Mouse (Mus musculus) stomach, embryonic 14.5 days (tissue): ENCODE results near the gene Nmu. TPM values are rescaled to one million over a fixed set of nuclear protein-coding genes. Genes with fewer than 3 reads are reported as not detected.

Experiments
- ATAC-seq: fragments of 200-750 bp; cut with Nextera tagmentation; 2 replicates; pipeline ENCODE4 v1.8.0; 2017; ENCODE audit warnings: low read depth, moderate TSS enrichment; ENCODE audit not compliant: insufficient number of reproducible peaks, insufficient read depth, low FRiP score
- H3K27ac ChIP-seq: fragments of 300-500 bp; sonication (generic); 2 replicates; pipeline ENCODE4 v1.5.1; 2014; ENCODE audit warnings: mild to moderate bottlenecking, low read length, moderate library complexity, mixed read lengths
- H3K27me3 ChIP-seq: fragments of 300-500 bp; sonication (generic); 2 replicates; pipeline ENCODE4 v1.6.1; 2014; ENCODE audit warnings: low read length, control low read depth, mixed read lengths; ENCODE audit not compliant: control insufficient read depth, insufficient read depth
- H3K36me3 ChIP-seq: fragments of 300-500 bp; sonication (generic); 2 replicates; pipeline ENCODE4 v1.6.1; 2014; ENCODE audit warnings: mild to moderate bottlenecking, control low read depth, low read length, moderate library complexity, mixed read lengths; ENCODE audit not compliant: control insufficient read depth, insufficient read depth
- H3K4me1 ChIP-seq: fragments of 300-500 bp; sonication (generic); 2 replicates; pipeline ENCODE4 v1.6.1; 2014; ENCODE audit warnings: low read length, control low read depth, mixed read lengths; ENCODE audit not compliant: control insufficient read depth, insufficient read depth
- H3K4me2 ChIP-seq: fragments of 300-500 bp; sonication (generic); replicated peaks from 2 replicates; pipeline ENCODE4 v1.6.1; 2014; ENCODE audit warnings: low read depth, low read length, control low read depth
- H3K4me3 ChIP-seq: fragments of 300-500 bp; sonication (generic); 2 replicates; pipeline ENCODE4 v1.5.1; 2014; ENCODE audit warnings: low read depth, low read length, control low read depth
- H3K9ac ChIP-seq: fragments of 300-500 bp; sonication (generic); replicated peaks from 2 replicates; pipeline ENCODE4 v1.6.1; 2014; ENCODE audit warnings: low read depth, mild to moderate bottlenecking, control low read depth, low read length, moderate library complexity, mixed read lengths
- H3K9me3 ChIP-seq: fragments of 300-500 bp; sonication (generic); 2 replicates; pipeline ENCODE4 v1.6.1; 2016; ENCODE audit warnings: low read depth, low read length, control low read depth; ENCODE audit not compliant: control insufficient read depth
- WGBS: fragments of 180-500 bp; shearing (Covaris S2); extraction: QIAGEN DNeasy Blood & Tissue Kit; methylation state at CpG from one replicate; pipeline ENCODE4 v1.1.7; 2014; 5-methylcytosine and 5-hydroxymethylcytosine counted together
- polyA plus RNA-seq: library from polyadenylated mRNA; unstranded; fragments of >200 nt; fragmentation: Nextera tagmentation; extraction: Ambion mirVana; gene quantifications from 2 replicates; pipeline ENCODE4 v1.2.1, GENCODE M21; 2014

Nmu gene
- polyA plus RNA-seq, 1 experiment from 2014 or later = not detected

DNA sequence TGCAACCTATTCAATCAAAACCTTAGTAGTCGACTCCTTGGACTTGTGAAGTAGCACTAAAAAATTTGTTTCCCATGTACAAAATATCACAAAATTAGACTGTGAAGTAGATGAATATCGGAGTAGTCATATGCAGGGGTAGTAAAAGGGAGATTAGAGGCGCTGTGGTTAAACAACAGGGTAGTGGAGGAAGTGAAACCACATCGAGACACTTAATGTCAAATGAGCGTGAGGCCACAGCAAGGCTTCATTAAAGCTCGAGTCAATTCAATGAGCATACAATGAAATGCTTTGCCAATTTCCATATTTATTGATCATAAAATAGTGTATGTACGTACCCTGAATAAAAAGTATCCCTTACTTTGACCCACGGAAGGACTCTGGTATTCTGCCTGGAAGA is 26.5 kb downstream of the Nmu start:
- Histone ChIP-seq H3K27ac (no peak overlapping the region), H3K4me1 (no peaks in the 10 kb centered on the region), H3K9ac (no peak overlapping the region), H3K27me3 (no peaks in the 10 kb centered on the region), H3K4me2 (no peak overlapping the region), H3K4me3 (no peak overlapping the region), H3K36me3 (no peaks in the 10 kb centered on the region), H3K9me3 (no peaks in the 10 kb centered on the region)
- ATAC-seq = no peak
- 86% methylated on average over 8 of the region's 8 CpGs for WGBS

DNA sequence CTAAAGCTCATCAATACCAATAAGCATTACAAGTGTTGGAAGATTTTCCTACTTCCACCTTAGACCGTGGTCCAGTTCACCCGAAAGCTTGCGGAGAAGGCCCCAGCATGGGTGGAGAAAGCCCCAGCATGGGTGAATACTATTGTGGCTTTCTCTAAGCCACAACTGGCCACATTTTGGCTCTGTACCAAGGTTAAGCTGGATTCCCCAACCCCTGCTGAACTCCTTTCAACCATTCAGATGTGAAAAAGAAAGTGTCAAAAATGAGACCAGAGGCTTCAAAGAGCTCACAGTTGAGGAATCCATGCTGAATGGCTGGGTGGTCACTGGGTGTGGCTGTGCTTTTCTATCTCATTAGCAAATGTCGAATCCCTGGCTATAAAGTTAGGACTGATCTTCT is 29.8 kb downstream of the Nmu start:
- no peak overlapping the region for H3K9ac ChIP-seq
- no peak for ATAC-seq

GRCm38 (mm10) chr5:76330953-76331352 is 32.6 kb downstream of the Nmu start, which contains the start of gene Pdcl2:
Gene Pdcl2 (minus strand): TSS chr5:76331156.
- Histone ChIP-seq H3K36me3 (no peaks in the 10 kb centered on the region), H3K4me1 (no peaks in the 10 kb centered on the region), H3K4me3 (no peak within 1 kb of the TSS), H3K9ac (no peak within 1 kb of the TSS), H3K9me3 (no peaks in the 10 kb centered on the region), H3K27me3 (no peaks in the 10 kb centered on the region), H3K4me2 (no peak within 1 kb of the TSS), H3K27ac (no peak within 1 kb of the TSS)
- 90% methylated on average over 7 of the region's 7 CpGs for WGBS
- no peak for ATAC-seq

More for the DNA sequence above, 29.8 kb downstream of the Nmu start:
- Histone ChIP-seq H3K4me3 (no peak overlapping the region), H3K9me3 (no peaks in the 10 kb centered on the region), H3K27me3 (no peaks in the 10 kb centered on the region), H3K4me2 (no peak overlapping the region), H3K4me1 (no peaks in the 10 kb centered on the region), H3K36me3 (no peaks in the 10 kb centered on the region), H3K27ac (no peak overlapping the region)
- WGBS = 86% methylated on average over 4 of the region's 4 CpGs

DNA sequence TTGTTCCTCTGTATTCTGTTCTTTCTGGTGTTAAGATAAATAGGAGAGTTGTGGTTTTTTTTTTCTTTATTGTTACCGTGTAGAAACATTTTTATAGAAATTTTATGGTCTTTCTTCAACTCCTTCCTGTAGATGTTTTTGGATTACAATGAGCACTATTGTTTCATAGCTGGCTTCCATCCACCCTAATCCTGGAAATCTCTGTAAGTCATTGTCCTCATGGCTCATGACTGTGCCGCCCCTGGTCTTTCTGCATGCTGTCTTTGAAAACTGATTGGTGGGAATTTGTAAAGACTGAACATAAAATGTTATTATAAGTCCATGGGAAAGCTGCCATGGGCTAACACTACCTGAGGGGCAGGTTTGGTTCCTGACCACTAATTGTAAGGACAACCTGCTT is 36.3 kb downstream of the Nmu start:
- no peaks in the 10 kb centered on the region for H3K36me3 ChIP-seq
- no peaks in the 10 kb centered on the region for H3K27me3 ChIP-seq
- no peak for ATAC-seq
- H3K4me1 ChIP-seq = no peaks in the 10 kb centered on the region
- H3K9me3 ChIP-seq = no peaks in the 10 kb centered on the region
- no peak overlapping the region for H3K4me3 ChIP-seq
- 68% methylated on average over 2 of the region's 2 CpGs for WGBS
- no peak overlapping the region for H3K4me2 ChIP-seq
- no peak overlapping the region for H3K27ac ChIP-seq
- no peak overlapping the region for H3K9ac ChIP-seq

GRCm38 (mm10) chr5:76325113-76325512 is 38.5 kb downstream of the Nmu start:
- H3K4me3 ChIP-seq = no peak overlapping the region
- no peaks in the 10 kb centered on the region for H3K36me3 ChIP-seq
- H3K4me1 ChIP-seq = no peaks in the 10 kb centered on the region
- H3K27me3 ChIP-seq = no peaks in the 10 kb centered on the region
- no peaks in the 10 kb centered on the region for H3K9me3 ChIP-seq
- no peak for ATAC-seq
- H3K4me2 ChIP-seq = no peak overlapping the region
- no peak overlapping the region for H3K9ac ChIP-seq
- H3K27ac ChIP-seq = no peak overlapping the region
- WGBS = 86% methylated on average over 4 of the region's 4 CpGs

DNA sequence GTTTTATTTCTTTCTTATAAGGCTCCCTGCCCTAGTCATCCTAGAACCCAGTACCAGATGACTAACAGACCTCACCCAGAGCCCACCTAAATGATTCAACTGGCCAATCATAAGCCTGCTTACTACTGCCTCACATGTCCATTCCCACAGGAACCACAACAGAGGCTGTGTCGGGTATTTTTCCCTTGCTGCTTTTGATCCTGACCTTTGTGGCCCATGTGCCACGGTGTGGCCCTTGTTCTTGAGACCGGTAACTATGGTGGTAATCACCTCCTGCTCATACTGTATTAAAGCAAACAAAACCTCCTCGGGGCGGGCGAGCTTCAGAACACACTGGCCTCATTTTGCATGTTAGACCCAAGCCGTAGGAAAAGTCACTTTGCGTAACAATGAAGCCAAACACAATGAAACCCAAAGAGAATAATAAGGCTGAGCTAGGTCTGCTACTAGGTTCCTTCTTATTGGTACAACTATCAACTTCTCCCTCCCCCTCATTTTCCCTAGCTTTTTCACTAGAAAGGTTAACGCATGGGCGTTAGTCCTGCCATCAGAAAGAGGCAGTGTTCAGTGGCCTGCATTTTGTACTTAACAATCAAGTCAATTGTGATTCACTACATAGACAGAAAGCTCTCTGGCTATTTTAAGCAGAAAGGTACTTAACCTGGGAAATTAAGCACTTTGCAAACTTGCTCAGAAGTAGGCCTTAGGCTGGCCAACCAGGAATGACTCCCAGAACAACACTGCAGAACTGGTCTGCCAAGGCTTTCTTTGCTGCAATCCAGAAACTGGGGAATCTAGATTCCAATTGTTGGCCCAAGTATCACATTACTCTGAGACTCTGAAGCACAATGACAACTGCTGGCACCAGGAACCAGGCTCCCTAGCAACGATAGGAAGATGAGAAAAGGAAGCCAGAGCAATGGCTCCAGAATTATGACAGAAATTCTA is 42.1 kb downstream of the Nmu start:
- ATAC-seq = no peak
- Histone ChIP-seq H3K4me3 (no peak overlapping the region), H3K4me2 (no peak overlapping the region), H3K27ac (no peak overlapping the region), H3K27me3 (no peaks in the 10 kb centered on the region), H3K4me1 (no peaks in the 10 kb centered on the region), H3K36me3 (no peaks in the 10 kb centered on the region), H3K9me3 (no peaks in the 10 kb centered on the region), H3K9ac (no peak overlapping the region)
- WGBS = 53% methylated on average over 11 of the region's 11 CpGs

DNA sequence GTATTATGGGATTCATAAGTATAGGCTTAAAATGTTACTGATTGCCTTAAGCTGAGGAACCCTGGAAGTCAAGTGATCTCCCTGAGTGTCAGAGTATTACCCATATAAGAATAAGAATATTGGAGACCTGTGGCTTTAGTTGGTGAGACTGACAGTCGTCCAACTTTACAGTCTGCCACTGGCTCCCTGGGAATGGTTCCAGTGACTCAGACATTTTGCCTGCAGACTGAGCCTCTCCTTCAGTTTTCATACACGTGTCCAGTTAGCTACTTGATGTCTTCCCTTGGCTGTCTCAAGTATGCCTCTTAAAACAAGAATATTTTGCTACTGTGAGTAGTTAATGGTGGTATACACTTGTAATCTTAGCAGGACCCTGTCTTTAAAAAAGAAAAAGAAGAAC is 55.4 kb downstream of the Nmu start:
- H3K4me3 ChIP-seq = no peak overlapping the region
- no peaks in the 10 kb centered on the region for H3K36me3 ChIP-seq
- ATAC-seq = no peak
- H3K4me2 ChIP-seq = no peak overlapping the region
- no peaks in the 10 kb centered on the region for H3K9me3 ChIP-seq
- H3K27me3 ChIP-seq = no peaks in the 10 kb centered on the region
- no peak overlapping the region for H3K27ac ChIP-seq
- WGBS = 58% methylated on average over 2 of the region's 2 CpGs
- no peak overlapping the region for H3K9ac ChIP-seq
- peaks cover 2% of the 10 kb centered on the region; the same call in 1 of the 2 replicates for H3K4me1 ChIP-seq

GRCm38 (mm10) chr5:76306261-76306660 is 57.3 kb downstream of the Nmu start:
- Histone ChIP-seq H3K36me3 (no peaks in the 10 kb centered on the region), H3K27me3 (no peaks in the 10 kb centered on the region), H3K4me3 (no peak overlapping the region), H3K4me1 (peaks cover 6% of the 10 kb centered on the region; the same call in 1 of the 2 replicates), H3K9me3 (no peaks in the 10 kb centered on the region), H3K4me2 (no peak overlapping the region), H3K27ac (no peak overlapping the region), H3K9ac (no peak overlapping the region)
- 55% methylated on average over 3 of the region's 3 CpGs for WGBS
- no peak for ATAC-seq
